Mouse (Mus musculus): ENCODE measurements around the gene Asna1.

GRCm38 (mm10) chr8:85067982-85068381 lies 42.9 kb upstream of the Asna1 start, which contains the start of gene Gm5741:
- TF ChIP-seq MAFK (IDR thresholded peaks at IDR 0.05; ENCODE audit: insufficient read depth, low read depth, low read length): no peak
- no peak for TF ChIP-seq CHD2 (IDR thresholded peaks at IDR 0.05; ENCODE audit: low read depth, low read length)
- TF ChIP-seq ZNF384 (IDR thresholded peaks at IDR 0.05; ENCODE audit: low read depth, low read length): no peak
- no peak for TF ChIP-seq HCFC1 (IDR thresholded peaks at IDR 0.05; ENCODE audit: borderline replicate concordance, insufficient read depth, low read length)
